Mouse (Mus musculus): ENCODE results near the gene Elp5.
A peak's percentile ranks its signal among the peaks of the same experiment; 100 is the strongest.

Gene Elp5

GRCm38 (mm10) chr11:69990850-69991691, 8.8 kb upstream of the Elp5 start, which contains the start of gene Gabarap:
Gene Gabarap (plus strand): TSS chr11:69991143.
- peak; percentile 96 for DNase-seq

- no peak for DNase-seq
These were observed 7.6 kb upstream of the Elp5 start for GRCm38 (mm10) chr11:69989949-69990348.

GRCm38 (mm10) chr11:69984431-69984830, 2.1 kb upstream of the Elp5 start:
- DNase-seq, result no peak

GRCm38 (mm10) chr11:69983377-69983776, 1.1 kb upstream of the Elp5 start:
- DNase-seq, result no peak

- DNase-seq, result no peak
These were observed 560 bp upstream of the Elp5 start for GRCm38 (mm10) chr11:69982877-69983276.

- peak; percentile 42 for DNase-seq
These were observed 1.1 kb downstream of the Elp5 start, which contains the start of gene Ctdnep1 for GRCm38 (mm10) chr11:69981141-69981762. Gene Ctdnep1 (plus strand): TSS chr11:69981156.

- DNase-seq, result peak; percentile 98
These were observed 1.8 kb downstream of the Elp5 start for GRCm38 (mm10) chr11:69980196-69981140.

- no peak for DNase-seq
These were observed 2.5 kb downstream of the Elp5 start for GRCm38 (mm10) chr11:69979827-69980195.

- no peak for DNase-seq
These were observed 6.0 kb downstream of the Elp5 start for GRCm38 (mm10) chr11:69976271-69976670.

GRCm38 (mm10) chr11:69974907-69975306, 7.4 kb downstream of the Elp5 start:
- no peak for DNase-seq

- no peak for DNase-seq
These were observed 11.5 kb downstream of the Elp5 start for GRCm38 (mm10) chr11:69970775-69971174.

- DNase-seq, result no peak
These were observed 12.1 kb downstream of the Elp5 start for GRCm38 (mm10) chr11:69970222-69970621.

- no peak for DNase-seq
These were observed 13.5 kb downstream of the Elp5 start for GRCm38 (mm10) chr11:69968793-69969192.

- no peak for DNase-seq
These were observed 15.3 kb downstream of the Elp5 start for GRCm38 (mm10) chr11:69966860-69967517.

GRCm38 (mm10) chr11:69966006-69966859, 16.1 kb downstream of the Elp5 start:
- DNase-seq, result no peak

- no peak for DNase-seq
These were observed 16.9 kb downstream of the Elp5 start for GRCm38 (mm10) chr11:69965271-69966005.

- DNase-seq, result no peak
These were observed 17.6 kb downstream of the Elp5 start, which contains the start of gene Cldn7 for GRCm38 (mm10) chr11:69964650-69965270. Gene Cldn7 (plus strand): TSS chr11:69964779.

- DNase-seq, result no peak
These were observed 20.5 kb downstream of the Elp5 start for GRCm38 (mm10) chr11:69961841-69962240.

GRCm38 (mm10) chr11:69960616-69961015, 21.7 kb downstream of the Elp5 start:
- DNase-seq, result no peak

- DNase-seq, result no peak
These were observed 26.1 kb downstream of the Elp5 start for GRCm38 (mm10) chr11:69956218-69956617.
